Mouse (Mus musculus): Measurements from ENCODE around the gene Psmb11. TPM values are rescaled to one million over a fixed set of nuclear protein-coding genes. Genes with fewer than 3 reads are reported as not detected.
A peak's percentile ranks its signal among the peaks of the same experiment; 100 is the strongest.

Gene Psmb11
- polyA plus RNA-seq, 1 experiment from 2014 or later: not detected

DNA sequence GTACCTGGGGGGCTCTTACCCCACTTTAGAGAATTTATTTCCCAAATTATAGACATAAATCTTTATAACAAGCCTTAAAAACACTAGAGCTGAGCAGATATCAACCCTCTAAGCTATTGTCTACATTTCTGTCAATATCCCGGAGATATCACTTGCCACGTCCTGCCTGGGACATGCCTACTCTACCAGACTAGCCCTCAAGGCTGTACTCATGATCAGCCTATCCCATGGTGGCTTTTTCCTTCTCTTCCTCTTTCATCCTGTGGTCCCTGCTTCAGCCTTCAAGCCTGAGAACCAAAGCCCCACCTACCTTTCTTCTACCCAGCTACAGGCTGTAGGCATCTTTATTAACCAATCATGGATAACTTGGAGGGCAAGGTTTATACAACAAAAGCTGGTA lies 8.6 kb downstream of the Psmb11 start:
- Histone ChIP-seq H3K27me3 (replicated peaks) (no peaks in the 10 kb centered on the region), H3K4me3 (no peak overlapping the region), H3K4me2 (replicated peaks) (no peak overlapping the region), H3K9ac (no peak overlapping the region), H3K4me1 (no peaks in the 10 kb centered on the region), H3K9me3 (no peaks in the 10 kb centered on the region), H3K27ac (no peak overlapping the region), H3K36me3 (peaks cover 47% of the 10 kb centered on the region)
- ATAC-seq (ENCODE audit: low FRiP score, low read depth): no peak
- WGBS: 92% methylated on average over 2 of the region's 2 CpGs

GRCm38 (mm10) chr14:54630583-54631239 lies 9.5 kb downstream of the Psmb11 start:
- 78% methylated on average over 11 of the region's 11 CpGs for WGBS
- no peak for ATAC-seq (ENCODE audit: low FRiP score, low read depth)
- no peak overlapping the region for H3K27ac ChIP-seq

DNA sequence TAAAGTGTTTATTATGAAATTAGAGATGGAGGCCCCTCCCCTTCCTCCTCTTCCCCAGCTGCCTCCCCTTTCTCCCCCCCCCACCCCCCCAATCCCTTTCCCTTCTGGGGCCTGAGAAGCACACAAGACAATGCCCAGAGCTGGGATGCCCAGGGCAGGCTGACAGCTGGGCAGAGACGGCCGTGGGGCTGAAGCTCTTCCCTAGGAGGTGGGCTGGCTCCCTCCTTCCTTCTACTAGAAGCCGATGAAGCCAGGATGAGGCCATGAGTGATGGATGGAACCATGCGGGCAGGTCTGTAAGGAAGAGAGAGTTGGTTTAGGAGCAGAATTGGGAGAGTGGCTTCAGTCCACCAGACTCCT lies 10.0 kb downstream of the Psmb11 start:
- ATAC-seq (ENCODE audit: low FRiP score, low read depth): no peak
- no peak overlapping the region for H3K4me3 ChIP-seq
- no peaks in the 10 kb centered on the region for H3K9me3 ChIP-seq
- no peak overlapping the region for H3K4me2 ChIP-seq (replicated peaks)
- peaks cover 57% of the 10 kb centered on the region for H3K36me3 ChIP-seq
- H3K27me3 ChIP-seq (replicated peaks): no peaks in the 10 kb centered on the region
- H3K4me1 ChIP-seq: no peaks in the 10 kb centered on the region
- 0 out of 2 replicates have a peak overlapping the region, but pooled peaks have one; percentile 2 for H3K9ac ChIP-seq
- WGBS: 69% methylated on average over 4 of the region's 4 CpGs
- H3K27ac ChIP-seq: no peak overlapping the region

More at GRCm38 (mm10) chr14:54630583-54631239, 9.5 kb downstream of the Psmb11 start:
- no peak overlapping the region for H3K4me3 ChIP-seq
- no peak overlapping the region for H3K4me2 ChIP-seq (replicated peaks)
- no peaks in the 10 kb centered on the region for H3K4me1 ChIP-seq
- peaks cover 52% of the 10 kb centered on the region for H3K36me3 ChIP-seq
- H3K27me3 ChIP-seq (replicated peaks): no peaks in the 10 kb centered on the region
- H3K9me3 ChIP-seq: no peaks in the 10 kb centered on the region
- H3K9ac ChIP-seq: no peak overlapping the region

GRCm38 (mm10) chr14:54632252-54632651 lies 11.0 kb downstream of the Psmb11 start:
- ATAC-seq (ENCODE audit: low FRiP score, low read depth): no peak
- H3K4me3 ChIP-seq: no peak overlapping the region
- no peak overlapping the region for H3K9ac ChIP-seq
- peaks cover 68% of the 10 kb centered on the region for H3K36me3 ChIP-seq
- H3K27me3 ChIP-seq (replicated peaks): no peaks in the 10 kb centered on the region
- H3K4me1 ChIP-seq: no peaks in the 10 kb centered on the region
- 93% methylated on average over 37 of the region's 37 CpGs for WGBS
- H3K27ac ChIP-seq: no peak overlapping the region
- no peak overlapping the region for H3K4me2 ChIP-seq (replicated peaks)
- H3K9me3 ChIP-seq: no peaks in the 10 kb centered on the region

GRCm38 (mm10) chr14:54634182-54634581 lies 12.9 kb downstream of the Psmb11 start:
- 79% methylated on average over 4 of the region's 4 CpGs for WGBS
- H3K9me3 ChIP-seq: no peaks in the 10 kb centered on the region
- no peak for ATAC-seq (ENCODE audit: low FRiP score, low read depth)

GRCm38 (mm10) chr14:54636954-54637353 lies 15.7 kb downstream of the Psmb11 start:
- no peak for ATAC-seq (ENCODE audit: low FRiP score, low read depth)
- no peak overlapping the region for H3K4me3 ChIP-seq
- H3K9ac ChIP-seq: no peak overlapping the region
- H3K27ac ChIP-seq: no peak overlapping the region
- peaks cover 65% of the 10 kb centered on the region for H3K36me3 ChIP-seq
- no peak overlapping the region for H3K4me2 ChIP-seq (replicated peaks)
- no peaks in the 10 kb centered on the region for H3K27me3 ChIP-seq (replicated peaks)
- H3K9me3 ChIP-seq: no peaks in the 10 kb centered on the region
- H3K4me1 ChIP-seq: peaks cover 20% of the 10 kb centered on the region
- 51% methylated on average over 8 of the region's 8 CpGs for WGBS

More at GRCm38 (mm10) chr14:54634182-54634581, 12.9 kb downstream of the Psmb11 start:
- Histone ChIP-seq H3K36me3 (peaks cover 84% of the 10 kb centered on the region), H3K4me1 (peaks cover 4% of the 10 kb centered on the region), H3K27me3 (replicated peaks) (no peaks in the 10 kb centered on the region), H3K4me3 (no peak overlapping the region), H3K27ac (no peak overlapping the region), H3K9ac (no peak overlapping the region), H3K4me2 (replicated peaks) (no peak overlapping the region)

DNA sequence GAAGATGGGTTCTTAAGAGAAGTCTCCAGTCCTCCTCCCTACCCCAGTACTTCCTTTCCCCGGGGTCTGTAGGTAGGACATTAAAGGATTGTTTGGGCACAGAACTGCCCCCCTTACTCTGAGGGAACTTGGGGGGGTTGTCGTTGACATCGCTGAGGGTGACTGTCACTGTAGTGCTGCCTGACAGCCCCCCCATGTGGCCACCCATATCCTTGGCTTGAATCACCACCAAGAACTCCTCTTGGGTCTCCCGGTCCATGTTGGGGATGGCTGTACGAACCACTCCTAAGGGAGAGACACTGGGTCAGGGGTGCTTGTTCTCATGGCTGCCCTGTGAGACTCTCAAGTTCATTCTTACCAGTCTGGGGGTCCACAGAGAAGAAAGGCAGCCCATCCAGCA lies 17.0 kb downstream of the Psmb11 start:
- Histone ChIP-seq H3K9me3 (no peaks in the 10 kb centered on the region), H3K27ac (no peak overlapping the region), H3K4me3 (no peak overlapping the region), H3K9ac (no peak overlapping the region), H3K36me3 (peaks cover 64% of the 10 kb centered on the region), H3K4me2 (replicated peaks) (no peak overlapping the region), H3K27me3 (replicated peaks) (no peaks in the 10 kb centered on the region), H3K4me1 (peaks cover 20% of the 10 kb centered on the region)
- ATAC-seq (ENCODE audit: low FRiP score, low read depth): no peak
- WGBS: 91% methylated on average over 5 of the region's 5 CpGs

DNA sequence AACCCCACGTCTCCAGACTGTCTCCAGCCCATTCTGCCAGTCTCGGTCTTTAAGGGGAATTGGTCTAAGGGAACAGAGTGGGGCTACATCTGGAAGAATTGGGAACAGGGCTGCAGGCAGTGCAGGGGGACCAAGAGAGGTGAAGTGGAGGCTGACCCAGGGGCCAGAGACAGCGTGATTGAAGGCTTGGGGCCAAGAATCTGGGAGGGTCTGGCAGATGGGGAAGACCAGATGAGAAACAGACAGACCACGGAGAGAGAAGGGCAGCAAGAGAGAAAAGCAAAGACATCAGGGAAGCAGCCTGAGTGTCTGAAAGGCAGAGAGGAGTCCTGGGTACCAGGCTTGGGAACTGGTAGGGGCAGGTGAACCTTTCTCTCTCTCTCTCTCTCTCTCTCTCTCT lies 18.9 kb downstream of the Psmb11 start:
- 15% methylated on average over 4 of the region's 4 CpGs for WGBS
- no peak for ATAC-seq (ENCODE audit: low FRiP score, low read depth)
- peak overlapping the region; percentile 78 for H3K4me3 ChIP-seq
- peaks cover 67% of the 10 kb centered on the region for H3K36me3 ChIP-seq
- H3K9me3 ChIP-seq: no peaks in the 10 kb centered on the region
- no peak overlapping the region for H3K27ac ChIP-seq
- H3K4me1 ChIP-seq: peaks cover 20% of the 10 kb centered on the region
- peak overlapping the region; percentile 89 for H3K9ac ChIP-seq
- H3K4me2 ChIP-seq (replicated peaks): peak overlapping the region; percentile 96
- no peaks in the 10 kb centered on the region for H3K27me3 ChIP-seq (replicated peaks)

DNA sequence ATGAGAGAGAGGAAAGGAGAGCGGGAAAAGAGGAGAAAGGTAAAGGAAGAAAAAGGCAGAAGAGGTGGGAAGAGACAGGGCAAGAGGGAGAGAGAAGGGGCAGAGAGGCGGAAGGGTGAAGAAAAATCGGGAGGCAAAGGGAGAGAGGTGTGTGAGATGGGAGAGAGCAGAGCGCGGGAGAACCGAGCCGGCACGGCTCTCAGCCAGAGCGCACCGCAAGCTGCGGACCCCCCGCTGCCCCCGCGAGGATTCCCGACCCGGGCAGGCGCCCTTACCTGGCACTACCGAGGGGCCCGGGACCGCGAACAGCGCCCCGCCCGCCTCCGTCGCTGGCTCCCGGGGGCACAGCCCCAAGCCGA lies 19.7 kb downstream of the Psmb11 start, which contains the start of gene Gm17606:
Gene Gm17606 (plus strand): TSS at position 7 of the 359 bp plus-strand sequence.
- Histone ChIP-seq H3K4me3 (peak within 1 kb of the TSS; percentile 78), H3K9me3 (no peaks in the 10 kb centered on the region), H3K4me2 (replicated peaks) (peak within 1 kb of the TSS; percentile 96), H3K9ac (peak within 1 kb of the TSS; percentile 89), H3K27me3 (replicated peaks) (no peaks in the 10 kb centered on the region), H3K4me1 (peaks cover 20% of the 10 kb centered on the region), H3K27ac (peak within 1 kb of the TSS; percentile 76; the same call in 1 of the 2 replicates), H3K36me3 (peaks cover 69% of the 10 kb centered on the region)
- 2% methylated on average over 24 of the region's 28 CpGs for WGBS
- no peak for ATAC-seq (ENCODE audit: low FRiP score, low read depth)

DNA sequence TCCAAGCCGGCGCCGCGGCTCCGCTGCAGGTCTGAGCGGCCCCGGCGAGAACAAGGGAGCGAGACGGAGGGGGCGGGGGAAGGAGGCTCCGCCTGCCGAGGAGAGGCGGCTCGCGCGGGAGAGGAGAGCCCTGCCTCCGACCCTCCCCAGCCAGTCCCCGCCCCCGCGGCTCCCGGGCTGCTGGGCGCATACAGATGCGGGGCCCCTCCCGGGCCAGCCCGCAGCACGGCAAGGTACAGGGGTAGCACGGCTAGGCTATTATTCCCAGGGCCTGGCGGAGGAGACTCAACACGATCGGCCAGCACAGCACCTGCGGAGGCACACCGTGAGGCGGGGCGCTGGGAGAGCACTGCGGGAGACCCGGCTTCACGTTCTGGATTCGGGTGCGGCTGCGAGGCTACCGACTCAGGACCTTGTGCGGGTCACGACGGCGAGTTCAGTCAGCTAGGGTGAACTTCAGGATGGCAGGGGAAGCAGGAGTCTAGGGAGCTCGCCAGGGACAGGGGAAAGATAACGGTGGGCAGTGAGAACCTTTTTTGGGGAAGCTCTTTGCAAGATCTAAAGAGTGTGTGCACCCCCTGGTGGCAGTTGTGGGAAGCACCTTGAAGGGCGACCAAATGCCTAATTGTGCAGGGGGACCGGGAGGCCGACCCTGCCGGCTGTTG lies 20.2 kb downstream of the Psmb11 start, which contains the start of gene Cdh24:
Gene Cdh24 (minus strand): TSS at position 60 of the 665 bp plus-strand sequence.
- Histone ChIP-seq H3K36me3 (peaks cover 69% of the 10 kb centered on the region), H3K4me3 (peak within 1 kb of the TSS; percentile 78), H3K4me1 (peaks cover 20% of the 10 kb centered on the region), H3K27ac (peak within 1 kb of the TSS; percentile 76; the same call in 1 of the 2 replicates), H3K9ac (peak within 1 kb of the TSS; percentile 89), H3K4me2 (replicated peaks) (peak within 1 kb of the TSS; percentile 96), H3K27me3 (replicated peaks) (no peaks in the 10 kb centered on the region), H3K9me3 (no peaks in the 10 kb centered on the region)
- under 1% methylated on average over 52 of the region's 52 CpGs for WGBS
- ATAC-seq (ENCODE audit: low FRiP score, low read depth): peak; percentile 91

- WGBS: 81% methylated on average over 25 of the region's 25 CpGs
- Histone ChIP-seq H3K9ac (no peak overlapping the region; the same call in 1 of the 2 replicates), H3K27me3 (replicated peaks) (no peaks in the 10 kb centered on the region), H3K27ac (no peak overlapping the region), H3K9me3 (no peaks in the 10 kb centered on the region), H3K4me3 (no peak overlapping the region), H3K36me3 (peaks cover 69% of the 10 kb centered on the region), H3K4me1 (peaks cover 20% of the 10 kb centered on the region), H3K4me2 (replicated peaks) (no peak overlapping the region)
- no peak for ATAC-seq (ENCODE audit: low FRiP score, low read depth)
These were observed 21.2 kb downstream of the Psmb11 start for GRCm38 (mm10) chr14:54642224-54642944.

- no peak overlapping the region for H3K4me2 ChIP-seq (replicated peaks)
- peaks cover 71% of the 10 kb centered on the region for H3K36me3 ChIP-seq
- no peaks in the 10 kb centered on the region for H3K27me3 ChIP-seq (replicated peaks)
- H3K9ac ChIP-seq: no peak overlapping the region
- H3K4me1 ChIP-seq: peaks cover 20% of the 10 kb centered on the region
- H3K27ac ChIP-seq: no peak overlapping the region
- 84% methylated on average over 2 of the region's 2 CpGs for WGBS
- no peaks in the 10 kb centered on the region for H3K9me3 ChIP-seq
- no peak overlapping the region for H3K4me3 ChIP-seq
- no peak for ATAC-seq (ENCODE audit: low FRiP score, low read depth)
These were observed 21.8 kb downstream of the Psmb11 start for GRCm38 (mm10) chr14:54643011-54643410.

Measured in neural tube, embryonic 12.5 days (tissue).